Mouse (Mus musculus): ENCODE measurements at regions not wholly inside any gene's neighbourhood (a gene's known extent, or its start where the extent isn't known, plus 50 kb on each side); places are given as distances from the start of the nearest gene placed in this dataset.

DNA sequence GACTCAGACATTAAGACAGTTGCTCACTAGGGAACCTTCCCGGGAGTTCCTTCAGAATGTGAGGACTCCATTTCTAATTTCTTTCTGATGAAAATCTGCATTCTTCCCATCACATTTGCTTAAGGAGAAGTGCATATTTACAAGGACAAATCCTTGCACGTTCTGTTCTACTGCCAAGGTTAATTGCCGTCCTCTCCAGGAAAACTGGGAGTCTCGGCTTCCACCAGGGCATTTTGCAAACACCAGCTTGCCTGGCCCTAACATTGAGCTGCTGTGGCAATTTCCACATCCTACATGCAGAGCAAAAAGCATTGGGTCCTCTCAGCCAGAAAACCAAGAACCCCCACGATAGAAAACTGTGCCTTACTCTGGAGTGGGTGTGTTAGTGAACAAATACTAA is 91.5 kb upstream of the Noct start:
- DNase-seq (ENCODE audit: low read depth, low spot score), result no peak

DNA sequence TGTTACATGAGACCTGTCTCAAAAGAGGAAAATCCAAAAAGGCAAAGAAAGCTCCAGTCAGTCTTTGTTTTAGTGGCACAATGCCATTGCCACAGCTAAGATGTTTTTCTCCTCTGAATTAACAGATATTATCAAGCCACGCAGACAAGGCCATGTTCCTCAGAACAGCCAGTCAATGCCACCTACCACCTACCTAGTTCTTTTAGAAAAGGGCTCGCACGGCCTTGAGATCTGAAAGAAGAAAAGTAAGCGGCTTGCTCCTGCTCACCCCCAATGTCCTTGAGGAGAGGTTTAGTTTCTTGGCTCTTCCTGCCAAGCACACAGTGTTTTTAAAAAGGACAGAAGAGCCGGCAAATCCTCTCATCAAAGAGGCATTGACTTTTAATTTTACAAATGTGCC is 88.7 kb upstream of the Noct start:
- DNase-seq (ENCODE audit: low read depth, low spot score), result no peak

DNA sequence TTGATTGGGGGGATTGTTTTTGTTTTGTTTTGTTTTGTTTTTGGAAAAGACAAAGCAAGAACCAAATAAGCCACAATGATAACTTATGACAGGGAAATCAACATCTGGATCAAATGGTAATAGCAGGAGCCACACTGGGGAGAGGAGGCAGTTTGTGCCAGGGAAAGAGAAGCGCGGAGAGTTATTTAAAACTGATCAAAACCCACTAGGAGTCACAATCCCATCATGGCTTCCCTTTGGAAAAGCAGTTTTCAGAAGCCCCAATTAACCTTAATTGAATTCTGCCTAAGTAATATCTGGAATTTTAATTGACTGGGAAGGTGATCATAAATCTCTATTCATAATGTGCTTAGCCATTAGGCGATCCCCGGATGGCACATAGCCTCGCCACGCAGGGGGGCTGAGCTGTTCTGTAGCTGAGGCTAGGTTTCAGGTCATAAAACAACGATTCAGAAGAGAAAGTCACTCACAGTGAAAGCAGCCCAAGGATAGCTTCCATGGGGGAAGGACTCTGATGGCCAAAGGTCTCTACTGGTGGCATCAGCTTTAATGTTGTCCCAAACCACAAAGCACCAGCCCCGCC is 86.4 kb upstream of the Noct start:
- no peak for DNase-seq (ENCODE audit: low read depth, low spot score)

DNA sequence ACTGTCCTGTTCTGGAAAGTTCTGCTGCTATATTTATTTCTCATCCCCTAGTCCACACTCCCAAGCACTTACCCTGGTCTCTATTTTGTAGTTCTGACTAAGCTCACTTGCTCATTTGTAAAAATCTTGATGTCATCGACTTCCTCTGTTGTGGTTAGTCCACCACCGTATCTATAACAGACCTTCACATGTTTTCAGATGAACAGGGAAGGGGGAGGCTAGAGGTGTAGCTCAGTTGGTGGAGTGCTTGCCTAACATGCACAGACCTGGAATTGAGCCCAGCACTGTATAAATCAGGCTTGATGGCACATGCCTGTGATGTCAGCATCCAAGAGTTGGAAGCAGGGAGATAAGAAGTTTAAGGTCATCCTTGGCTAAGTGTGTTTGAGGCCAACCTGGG is 78.3 kb upstream of the Noct start:
- no peak for DNase-seq (ENCODE audit: low read depth, low spot score)

DNA sequence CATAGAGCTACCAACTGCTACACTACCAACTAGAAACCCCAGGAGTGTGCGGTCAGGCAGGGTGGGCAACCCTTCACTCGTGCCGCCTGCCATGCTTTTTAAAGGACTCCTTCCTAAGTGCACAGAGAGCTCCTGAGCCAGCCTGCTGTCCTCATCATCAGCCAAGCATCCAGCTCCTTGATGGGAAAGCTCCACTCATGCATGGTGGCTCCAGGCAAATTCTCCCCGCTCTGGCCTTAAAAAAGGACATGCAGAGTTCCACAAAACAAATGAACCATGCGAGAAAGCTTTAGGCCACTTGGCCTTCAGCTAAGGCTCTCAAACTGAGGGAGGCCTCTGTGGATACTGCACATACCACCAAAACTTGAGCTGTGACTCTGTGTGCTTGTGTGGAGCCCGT is 74.2 kb upstream of the Noct start:
- DNase-seq (ENCODE audit: low read depth, low spot score), result no peak

DNA sequence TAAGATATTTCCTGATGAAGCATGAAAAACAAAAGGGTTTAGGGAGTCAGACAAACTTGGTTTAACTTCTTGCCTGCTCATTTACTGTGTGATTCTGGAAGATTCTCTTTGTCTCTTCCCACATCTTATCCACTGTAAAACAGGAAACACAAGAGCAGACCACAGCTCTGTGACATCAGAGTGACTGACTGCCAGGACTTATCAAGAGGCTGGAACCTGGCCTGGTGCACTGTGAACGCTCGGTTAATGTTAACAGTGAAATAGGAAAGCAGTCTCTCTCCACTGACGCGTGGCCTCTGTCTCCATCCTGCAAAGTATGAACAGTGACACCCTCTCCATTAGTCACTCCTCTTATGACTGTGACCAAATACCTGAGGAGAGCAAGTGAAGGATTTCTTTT is 73.1 kb upstream of the Noct start:
- no peak for DNase-seq (ENCODE audit: low read depth, low spot score)

DNA sequence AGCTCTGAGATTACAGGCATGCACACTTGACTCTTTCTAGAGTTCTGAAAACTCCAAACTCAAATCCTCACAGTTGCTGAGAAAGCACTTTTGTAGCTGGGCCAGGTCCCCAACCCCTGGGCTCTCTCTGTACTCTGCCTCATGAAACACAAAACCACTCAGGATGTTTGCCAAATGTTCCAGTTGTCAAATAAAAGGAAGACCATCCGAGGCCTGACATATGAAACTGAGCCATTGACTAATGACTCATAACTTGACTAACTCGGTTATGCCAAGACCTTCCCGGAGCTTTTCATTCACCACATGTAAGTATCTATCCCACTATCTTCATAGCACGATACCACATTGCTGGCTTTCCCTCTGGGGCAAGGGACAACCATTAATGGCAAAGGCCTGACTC is 68.6 kb upstream of the Noct start:
- peak; percentile 20 for DNase-seq (ENCODE audit: low read depth, low spot score)

DNA sequence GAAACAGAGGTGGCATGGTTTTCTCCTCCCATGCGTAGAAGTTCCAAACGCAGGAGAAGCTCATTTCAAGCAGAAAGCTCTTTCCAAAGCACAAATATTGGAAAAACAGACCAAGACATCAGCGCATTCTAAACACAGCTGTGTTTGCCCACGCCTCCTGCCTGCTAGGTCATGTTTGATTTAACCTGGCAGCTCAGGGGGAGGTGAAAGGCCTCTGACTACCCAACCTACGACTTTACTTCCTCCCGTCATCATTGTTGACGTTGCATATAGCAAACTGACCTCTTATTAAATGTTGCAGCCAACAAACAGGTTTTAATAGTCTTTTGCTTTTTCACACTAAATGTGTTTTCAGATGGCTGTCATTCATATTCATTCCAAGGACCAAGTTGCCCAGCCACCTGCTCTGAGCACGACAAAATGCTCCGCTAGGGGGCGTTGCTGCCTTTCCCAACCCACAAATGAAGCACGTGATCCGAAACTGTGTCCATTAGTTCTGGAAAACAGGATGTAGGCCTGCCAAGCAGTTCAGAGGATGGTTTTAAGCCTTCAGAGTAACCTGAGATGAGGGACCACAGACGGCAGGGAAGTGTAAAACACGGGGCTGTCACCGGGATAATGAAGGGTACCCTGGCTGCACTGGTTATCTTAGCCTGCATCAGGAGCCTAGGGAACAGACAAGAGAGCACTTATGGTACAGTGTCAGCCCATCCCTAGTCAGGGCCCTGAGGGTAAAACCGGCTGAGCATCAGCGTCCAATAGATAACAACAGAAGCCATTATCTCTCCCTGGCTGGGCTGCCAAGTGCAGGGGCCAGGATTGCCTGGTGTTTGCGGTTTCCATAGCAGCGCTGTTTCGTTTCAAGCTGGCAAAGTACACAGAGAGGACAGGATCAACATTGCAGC is 67.6 kb upstream of the Noct start:
- peak; percentile 88 for DNase-seq (ENCODE audit: low read depth, low spot score)

DNA sequence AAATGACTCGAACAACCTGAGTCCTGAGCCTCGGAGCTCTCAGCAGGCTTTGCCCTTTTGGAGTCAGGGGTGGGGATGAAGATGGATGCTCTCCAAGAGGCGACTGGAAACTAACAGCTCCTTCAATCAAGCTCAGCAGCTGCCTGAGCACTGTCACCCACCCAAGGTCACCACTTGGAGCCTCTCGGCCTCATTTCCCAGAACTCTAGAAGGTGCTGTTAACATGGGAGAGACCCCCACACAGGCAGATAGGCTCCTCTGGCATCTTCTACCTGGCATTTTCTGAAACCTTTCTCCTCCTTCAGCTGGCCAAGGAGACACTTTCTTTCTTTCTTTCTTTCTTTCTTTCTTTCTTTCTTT is 67.0 kb upstream of the Noct start:
- no peak for DNase-seq (ENCODE audit: low read depth, low spot score)

DNA sequence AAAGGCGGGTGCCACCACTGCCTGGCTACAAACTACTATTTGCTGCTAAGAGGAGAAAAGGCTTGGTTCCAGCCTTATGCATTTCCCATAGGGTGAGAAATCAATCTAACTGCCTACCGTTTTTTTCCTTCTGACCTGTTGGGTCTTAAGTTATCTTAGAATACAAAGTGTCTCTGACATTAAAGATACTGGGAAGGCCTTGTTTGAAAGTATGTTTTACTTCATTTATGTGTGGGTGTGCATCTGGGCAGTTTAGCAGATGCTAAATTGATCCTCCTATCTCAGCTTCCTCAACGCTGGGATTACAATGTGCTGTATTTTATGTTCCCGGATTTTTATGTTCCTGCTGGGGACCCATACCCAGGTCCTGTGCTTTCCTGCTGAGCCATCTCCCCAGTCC is 65.8 kb upstream of the Noct start:
- DNase-seq (ENCODE audit: low read depth, low spot score), result no peak

DNA sequence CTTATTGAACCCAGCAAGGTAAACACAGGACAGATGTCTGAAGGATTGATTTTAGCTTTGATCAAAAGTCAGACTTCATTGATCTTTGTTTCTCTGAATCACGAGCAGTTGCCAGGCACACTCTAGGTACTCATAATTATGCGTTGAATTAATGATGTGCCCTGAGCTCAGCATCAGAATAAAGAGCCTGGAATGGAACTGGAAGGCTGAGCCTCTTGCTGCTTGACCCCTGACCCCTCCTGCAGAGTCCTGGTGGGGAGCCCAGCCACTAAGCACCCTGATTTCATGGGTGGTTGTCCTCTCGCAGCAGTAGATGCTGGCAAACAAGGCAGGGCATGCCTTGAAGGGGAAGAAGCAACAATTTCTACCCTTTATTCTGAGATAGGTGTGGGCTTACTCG is 64.9 kb upstream of the Noct start:
- DNase-seq (ENCODE audit: low read depth, low spot score), result no peak

DNA sequence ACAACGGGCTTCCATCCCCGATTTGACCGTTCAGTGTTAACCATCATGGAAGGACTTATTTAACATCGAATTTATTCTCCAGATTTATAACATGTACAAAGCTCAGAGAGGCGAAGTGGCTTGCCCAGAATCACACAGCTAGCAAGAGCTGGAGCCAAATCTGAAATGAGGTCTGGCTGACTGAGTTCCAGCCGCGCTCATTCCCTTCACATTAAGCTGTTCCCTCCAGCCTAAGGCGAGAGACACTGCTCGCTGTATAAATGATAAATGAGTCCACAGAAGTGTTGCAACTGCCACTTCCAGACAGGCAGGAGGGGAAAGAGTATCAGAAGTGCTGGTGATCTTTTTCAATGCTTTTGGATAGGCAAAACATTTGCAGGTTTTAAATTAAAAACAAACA is 64.4 kb upstream of the Noct start:
- DNase-seq (ENCODE audit: low read depth, low spot score), result peak; percentile 44

DNA sequence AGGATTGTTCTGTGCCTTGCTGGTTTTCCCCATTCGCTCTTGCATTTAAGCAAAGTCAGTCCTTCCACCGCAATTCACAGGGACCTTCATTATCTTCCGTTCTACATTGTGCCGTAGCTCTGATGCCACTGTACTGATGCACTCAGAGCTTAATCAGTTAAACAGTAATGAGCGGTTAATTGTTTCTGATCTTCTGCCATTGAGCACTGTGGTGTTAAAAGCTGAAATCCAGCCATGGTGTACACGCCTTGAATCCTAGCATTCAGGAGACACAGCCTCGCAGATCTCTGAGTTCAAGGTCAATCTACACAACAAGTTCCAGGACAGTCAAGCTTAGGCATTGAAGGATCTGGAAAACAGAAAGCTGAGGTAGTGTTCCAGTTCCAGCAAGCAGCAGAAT is 63.6 kb upstream of the Noct start:
- DNase-seq (ENCODE audit: low read depth, low spot score), result no peak

DNA sequence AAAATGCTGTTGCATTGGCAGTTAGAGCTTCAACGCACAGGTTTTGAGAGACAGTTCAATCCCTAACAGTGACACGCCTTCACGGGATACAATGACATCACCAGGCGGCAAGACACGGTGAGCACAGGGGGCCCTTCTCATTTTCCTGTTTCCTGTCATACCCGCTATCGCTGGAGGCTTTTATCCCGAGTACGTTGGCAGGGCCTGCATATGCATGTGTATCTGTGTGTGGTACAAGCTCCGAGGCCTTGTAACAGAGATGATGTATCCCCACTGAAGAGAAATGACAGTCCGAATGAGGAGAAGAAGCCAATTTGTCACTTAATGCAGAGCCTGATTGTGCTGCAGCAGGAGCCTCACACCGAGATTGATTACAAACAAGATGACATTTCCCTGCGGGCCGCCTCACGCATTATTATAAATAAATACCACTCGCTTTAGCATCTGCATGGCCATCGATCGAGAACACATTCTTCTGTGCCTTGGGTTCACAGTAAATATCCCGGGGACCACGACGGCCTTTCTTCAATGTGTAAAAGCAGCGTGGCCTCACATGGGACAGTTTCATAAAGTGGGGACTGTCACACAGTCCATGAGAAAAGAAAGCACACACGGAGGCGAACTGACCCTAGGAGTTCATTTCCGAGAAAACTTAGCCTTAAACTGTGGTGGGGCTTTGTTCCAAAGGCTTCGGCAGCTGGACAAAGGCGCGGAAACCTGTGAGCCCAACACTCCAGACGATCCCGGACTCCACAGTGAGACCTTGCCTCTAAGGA is 54.9 kb upstream of the Noct start:
- no peak for DNase-seq (ENCODE audit: low read depth, low spot score)

DNA sequence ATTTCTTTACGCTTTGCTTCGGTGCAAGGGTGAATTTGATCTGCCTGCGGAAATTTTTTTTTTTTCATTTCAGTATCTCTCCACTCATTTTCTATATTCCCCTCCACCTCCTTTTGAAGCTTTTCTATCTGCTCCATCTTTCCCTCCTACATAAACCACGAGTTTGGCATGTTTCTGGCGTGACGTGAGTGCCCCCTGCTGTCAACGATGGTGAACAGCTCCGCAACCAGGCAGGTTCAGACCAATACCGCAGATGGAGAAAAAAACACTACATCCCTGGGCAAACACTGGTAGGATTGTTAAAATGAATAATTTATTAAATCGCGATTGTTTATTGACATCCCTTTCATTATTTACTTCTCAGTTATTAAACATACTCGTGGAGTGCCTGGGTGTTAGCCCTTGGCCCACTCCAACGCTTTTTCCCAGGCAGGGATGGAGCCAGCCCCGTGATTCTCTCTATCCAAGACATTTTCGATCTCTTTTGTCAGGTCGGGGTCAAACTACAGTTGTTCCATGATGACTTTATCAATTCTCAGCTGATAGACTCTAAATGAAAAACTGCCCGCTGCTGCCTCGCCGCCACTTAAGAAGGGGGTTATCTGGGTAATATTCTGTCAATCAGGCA is 53.9 kb upstream of the Noct start:
- peak; percentile 90 for DNase-seq (ENCODE audit: low read depth, low spot score)
